Mouse (Mus musculus): Measurements from ENCODE around the gene Lcn11.

Gene Lcn11

DNA sequence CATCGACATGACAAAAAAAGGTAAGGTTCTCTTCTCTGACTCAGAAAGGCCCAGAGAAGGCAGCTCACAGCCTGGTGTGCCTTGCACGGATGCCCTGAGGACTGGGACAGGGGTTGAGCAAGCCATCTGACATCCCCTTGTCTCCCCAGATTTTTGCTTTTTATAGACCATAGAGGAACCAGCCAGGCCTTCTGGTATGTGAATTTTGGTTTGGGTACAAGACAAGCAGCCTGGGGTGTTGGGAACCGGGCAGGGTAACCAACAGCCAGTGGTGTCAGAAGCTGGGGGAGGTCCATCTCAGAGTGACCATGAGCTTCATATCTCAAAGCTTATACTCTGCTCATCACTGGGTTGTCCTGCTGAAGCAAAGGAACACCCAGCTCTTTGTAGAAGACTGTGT lies 47.9 kb downstream of the Lcn11 start:
- no peak for DNase-seq (ENCODE audit: extremely low spot score, low read depth, low spot score)

DNA sequence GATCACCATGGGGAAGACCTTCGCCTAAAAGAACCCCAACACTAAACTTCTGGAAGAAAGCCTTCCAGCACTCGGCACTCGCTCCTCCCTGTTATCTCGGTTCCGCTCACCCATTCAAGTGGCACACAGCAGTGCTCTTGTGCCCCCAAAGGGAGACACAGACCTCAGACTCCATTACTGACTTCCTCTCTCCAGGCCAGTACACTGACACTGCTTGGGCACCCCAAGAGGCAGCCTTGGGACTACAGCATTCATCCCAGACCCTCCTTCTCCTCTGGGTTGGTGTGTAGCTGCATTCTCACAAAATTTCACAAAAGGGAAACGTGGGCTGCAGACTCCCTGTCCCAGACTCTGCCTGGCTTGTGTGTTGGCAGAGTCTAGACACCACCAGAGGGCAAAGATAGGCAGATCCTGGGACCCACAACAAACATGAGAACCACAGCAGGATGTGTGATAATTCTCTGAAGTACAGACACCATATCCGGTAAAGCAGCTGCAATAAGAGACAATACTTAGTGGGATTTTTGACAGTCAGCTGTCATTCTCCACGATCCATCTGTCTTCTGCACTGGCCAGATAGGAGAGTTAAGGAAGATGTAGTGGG lies 51.6 kb downstream of the Lcn11 start:
- DNase-seq (ENCODE audit: extremely low spot score, low read depth, low spot score) = no peak

All from hindlimb bud, embryonic 11.5 days (tissue).